Mouse (Mus musculus): ENCODE data around the gene Ghrh.

- TF ChIP-seq CTCF (IDR thresholded peaks at IDR 0.05; ENCODE audit: low read depth, low read length) (no peak), POLR2A (IDR thresholded peaks at IDR 0.05; ENCODE audit: extremely low read depth, insufficient read depth, low read length) (no peak)
These were observed at the start of gene Ghrh for GRCm38 (mm10) chr2:157347361-157348159.

All from liver, adult 2 months (tissue).